Mouse (Mus musculus) neural tube, embryonic 14.5 days (tissue): ENCODE measurements around the gene Tuba1c. TPM values are rescaled to one million over a fixed set of nuclear protein-coding genes. Genes with fewer than 3 reads are reported as not detected.

Source experiments
- microRNA-seq: library from miRNA; unstranded; fragments of <30 nt; microRNA quantifications from one replicate; pipeline ENCODE4, GENCODE M21; 2016
- polyA plus RNA-seq: library from polyadenylated mRNA; unstranded; fragments of >200 nt; fragmentation: Nextera tagmentation; extraction: Ambion mirVana; gene quantifications from 2 replicates; pipeline ENCODE4 v1.2.1, GENCODE M21; 2014

The Tuba1c gene
- polyA plus RNA-seq, 1 experiment from 2014 or later = 7.3 TPM

Small RNA genes within 50 kb of the gene (microRNA-seq; reads per million reads assigned to microRNA genes)
- not detected for gene Mir6960

Other genes starting within 250 kb of the Tuba1c start
- gene Wnt1, start 240.0 kb upstream of the Tuba1c start, polyA plus RNA-seq = 1.9 and 3.9 TPM in 2 replicates
- 0.44 and 0.54 TPM in 2 replicates for gene Ddn, start 220.4 kb upstream of the Tuba1c start, polyA plus RNA-seq
- 57.7 and 61.6 TPM in 2 replicates for gene Prkag1, start 198.4 kb upstream of the Tuba1c start, polyA plus RNA-seq
- gene Kmt2d, start 158.7 kb upstream of the Tuba1c start, polyA plus RNA-seq = 14.4 and 16.8 TPM in 2 replicates
- 19.9 and 21.3 TPM in 2 replicates for gene Rhebl1, start 135.4 kb upstream of the Tuba1c start, polyA plus RNA-seq
- 0.32 and 2.0 TPM in 2 replicates for gene Dhh, start 131.4 kb upstream of the Tuba1c start, polyA plus RNA-seq
- 7.3 and 10.5 TPM in 2 replicates for gene Lmbr1l, start 111.7 kb upstream of the Tuba1c start, polyA plus RNA-seq
- gene Tuba1b, start 95.3 kb upstream of the Tuba1c start, polyA plus RNA-seq = 1,186 and 1,301 TPM in 2 replicates
- gene Gm49450, start 76.3 kb upstream of the Tuba1c start, polyA plus RNA-seq = not detected in 2 replicates
- 13,706 and 14,496 TPM in 2 replicates for gene Tuba1a, start 76.2 kb upstream of the Tuba1c start, polyA plus RNA-seq
- 68.8 and 298 TPM in 2 replicates for gene Prph, start 25.3 kb downstream of the Tuba1c start, polyA plus RNA-seq
- 2.4 and 3.3 TPM in 2 replicates for gene Troap, start 44.7 kb downstream of the Tuba1c start, polyA plus RNA-seq
- gene C1ql4, start 57.9 kb downstream of the Tuba1c start, polyA plus RNA-seq = 3.2 and 3.6 TPM in 2 replicates
- 0.21 and 0.45 TPM in 2 replicates for gene Dnajc22, start 63.3 kb downstream of the Tuba1c start, polyA plus RNA-seq
- 32.6 and 41.6 TPM in 2 replicates for gene Spats2, start 96.0 kb downstream of the Tuba1c start, polyA plus RNA-seq
- 0.63 and 0.66 TPM in 2 replicates for gene Kcnh3, start 195.0 kb downstream of the Tuba1c start, polyA plus RNA-seq
- gene Mcrs1, start 222.1 kb downstream of the Tuba1c start, polyA plus RNA-seq = 202 and 213 TPM in 2 replicates